Mouse (Mus musculus) left cerebral cortex, adult 11 months (tissue): ENCODE results near the gene Ndufs3.

ENCODE experiments used
- DNase-seq: peaks from one replicate; pipeline ENCODE4 v3.0.0; 2022; ENCODE audit warnings: low spot score

The Ndufs3 gene

GRCm38 (mm10) chr2:90904076-90904855, at the start of gene Ndufs3, which contains the start of gene Kbtbd4:
Gene Ndufs3 (minus strand): TSS chr2:90904827.
Gene Kbtbd4 (plus strand): TSS chr2:90904740.
- DNase-seq = peak; percentile 70

- DNase-seq = no peak
Observed at GRCm38 (mm10) chr2:90953461-90953860, 48.8 kb upstream of the Ndufs3 start.

GRCm38 (mm10) chr2:90950582-90951194, 46.1 kb upstream of the Ndufs3 start:
- DNase-seq = no peak

GRCm38 (mm10) chr2:90950149-90950548, 45.5 kb upstream of the Ndufs3 start:
- DNase-seq = no peak

- no peak for DNase-seq
Observed at GRCm38 (mm10) chr2:90941744-90942143, 37.1 kb upstream of the Ndufs3 start.

- DNase-seq = peak; percentile 63
Observed at GRCm38 (mm10) chr2:90940233-90941229, 35.9 kb upstream of the Ndufs3 start, which contains the start of gene Celf1. Gene Celf1 (plus strand): TSS chr2:90940382.

- no peak for DNase-seq
Observed at GRCm38 (mm10) chr2:90939750-90940149, 35.1 kb upstream of the Ndufs3 start.

- DNase-seq = no peak
Observed at GRCm38 (mm10) chr2:90938362-90938761, 33.7 kb upstream of the Ndufs3 start.

GRCm38 (mm10) chr2:90932273-90932672, 27.6 kb upstream of the Ndufs3 start:
- no peak for DNase-seq

GRCm38 (mm10) chr2:90931829-90932228, 27.2 kb upstream of the Ndufs3 start:
- no peak for DNase-seq

GRCm38 (mm10) chr2:90928566-90928965, 23.9 kb upstream of the Ndufs3 start:
- no peak for DNase-seq

- no peak for DNase-seq
Observed at GRCm38 (mm10) chr2:90922636-90923035, 18.0 kb upstream of the Ndufs3 start.

GRCm38 (mm10) chr2:90921178-90921577, 16.6 kb upstream of the Ndufs3 start:
- no peak for DNase-seq

GRCm38 (mm10) chr2:90917999-90918698, 13.5 kb upstream of the Ndufs3 start:
- DNase-seq = no peak

- no peak for DNase-seq
Observed at GRCm38 (mm10) chr2:90917233-90917998, 12.8 kb upstream of the Ndufs3 start.

GRCm38 (mm10) chr2:90916560-90917232, 12.1 kb upstream of the Ndufs3 start:
- DNase-seq = no peak

- no peak for DNase-seq
Observed at GRCm38 (mm10) chr2:90915516-90915915, 10.9 kb upstream of the Ndufs3 start.

- no peak for DNase-seq
Observed at GRCm38 (mm10) chr2:90913671-90914070, 9.0 kb upstream of the Ndufs3 start.

GRCm38 (mm10) chr2:90911668-90912067, 7.0 kb upstream of the Ndufs3 start:
- no peak for DNase-seq

- no peak for DNase-seq
Observed at GRCm38 (mm10) chr2:90910861-90911260, 6.2 kb upstream of the Ndufs3 start.
